Mouse (Mus musculus) liver, adult 2 months (tissue): ENCODE results near the gene Cyfip1. TPM values are rescaled to one million over a fixed set of nuclear protein-coding genes. Genes with fewer than 3 reads are reported as not detected.

Experiments used
- DNase-seq: peaks from one replicate; pipeline ENCODE4 v3.0.0-alpha.2; 2011; ENCODE audit warnings: low read depth, low spot score; ENCODE audit errors: extremely low read depth
- H3K27ac ChIP-seq: fragments of 200-500 bp; replicated peaks from 2 replicates; pipeline ENCODE4 v1.5.1; 2012; ENCODE audit warnings: low read depth, mild to moderate bottlenecking, control low read depth, inconsistent platforms, low read length; ENCODE audit not compliant: insufficient read depth
- H3K27me3 ChIP-seq: fragments of 200-500 bp; 2 replicates; pipeline ENCODE4 v1.6.1; 2012; ENCODE audit warnings: mild to moderate bottlenecking, moderate library complexity, low read length, inconsistent platforms; ENCODE audit not compliant: control insufficient read depth, insufficient read depth
- H3K36me3 ChIP-seq: fragments of 200-500 bp; 2 replicates; pipeline ENCODE4 v1.6.1; 2012; ENCODE audit warnings: low read length, inconsistent platforms; ENCODE audit not compliant: control insufficient read depth, insufficient read depth
- H3K4me1 ChIP-seq: fragments of 200-500 bp; 2 replicates; pipeline ENCODE4 v1.6.1; 2011; ENCODE audit warnings: low read length; ENCODE audit not compliant: control insufficient read depth, insufficient read depth
- H3K4me3 ChIP-seq: fragments of 200-500 bp; 2 replicates; pipeline ENCODE4 v1.5.1; 2011; ENCODE audit warnings: low read depth, mild to moderate bottlenecking, control low read depth, low read length, moderate library complexity; ENCODE audit not compliant: insufficient read depth
- H3K79me2 ChIP-seq: fragments of 200-500 bp; 2 replicates; pipeline ENCODE4 v1.6.1; 2012; ENCODE audit warnings: inconsistent platforms, mild to moderate bottlenecking, low read length, moderate library complexity; ENCODE audit not compliant: control insufficient read depth, insufficient read depth
- H3K9ac ChIP-seq: fragments of 200-500 bp; 2 replicates; pipeline ENCODE4 v1.6.1; 2012; ENCODE audit warnings: low read depth, mild to moderate bottlenecking, control low read depth, inconsistent platforms, low read length
- CTCF ChIP-seq: fragments of 200-500 bp; IDR thresholded peaks from 2 replicates; pipeline ENCODE4 v1.5.1; 2011; ENCODE audit warnings: low read depth, low read length, control low read depth
- POLR2A ChIP-seq: fragments of 200-500 bp; IDR thresholded peaks from 2 replicates; pipeline ENCODE4 v1.6.1; 2011; ENCODE audit warnings: low read length, control low read depth; ENCODE audit not compliant: insufficient read depth; ENCODE audit errors: extremely low read depth
- WGBS: fragments of 180-500 bp; shearing (Covaris S2); methylation state at CpG from one replicate; pipeline ENCODE4 v1.1.7; 2018; 5-methylcytosine and 5-hydroxymethylcytosine counted together
- polyA plus RNA-seq: library from polyadenylated mRNA; depleted of rRNA; stranded (reverse); fragments of >200 nt; gene quantifications from 2 replicates; pipeline ENCODE4 v1.2.3, GENCODE M21; 2012
- total RNA-seq: library from RNA; depleted of rRNA; stranded (reverse); fragments of >200 nt; gene quantifications from 2 replicates; pipeline ENCODE4 v1.2.3, GENCODE M21; 2014

The Cyfip1 gene
- total and polyA plus RNA-seq, 2 experiments = 17.3 to 45.0 TPM

- no peak for DNase-seq
- 92% methylated on average over 9 of the region's 9 CpGs for whole genome bisulfite sequencing
- peaks cover 56% of the 10 kb centered on the region for H3K36me3 ChIP-seq
Measured at GRCm38 (mm10) chr7:55880882-55881281, 39.3 kb downstream of the Cyfip1 start.

GRCm38 (mm10) chr7:55888603-55889002, 47.1 kb downstream of the Cyfip1 start:
- TF ChIP-seq CTCF (no peak), POLR2A (no peak)
- no peak for DNase-seq
- Histone ChIP-seq H3K4me3 (no peak overlapping the region), H3K79me2 (no peaks in the 10 kb centered on the region), H3K9ac (no peak overlapping the region), H3K4me1 (no peaks in the 10 kb centered on the region), H3K27me3 (no peaks in the 10 kb centered on the region), H3K27ac (no peak overlapping the region), H3K36me3 (peaks cover 35% of the 10 kb centered on the region)
- 89% methylated on average over 4 of the region's 4 CpGs for WGBS

More at GRCm38 (mm10) chr7:55880882-55881281, 39.3 kb downstream of the Cyfip1 start:
- no peak overlapping the region for H3K9ac ChIP-seq
- no peaks in the 10 kb centered on the region for H3K79me2 ChIP-seq
- no peaks in the 10 kb centered on the region for H3K4me1 ChIP-seq
- no peak overlapping the region for H3K4me3 ChIP-seq
- no peaks in the 10 kb centered on the region for H3K27me3 ChIP-seq
- no peak for TF ChIP-seq POLR2A
- no peak for TF ChIP-seq CTCF
- H3K27ac ChIP-seq = no peak overlapping the region

- Histone ChIP-seq H3K27ac (no peak overlapping the region), H3K4me1 (no peaks in the 10 kb centered on the region), H3K4me3 (no peak overlapping the region), H3K36me3 (peaks cover 31% of the 10 kb centered on the region), H3K79me2 (no peaks in the 10 kb centered on the region), H3K27me3 (no peaks in the 10 kb centered on the region), H3K9ac (no peak overlapping the region)
- TF ChIP-seq CTCF (no peak), POLR2A (no peak)
- 94% methylated on average over 4 of the region's 4 CpGs for WGBS
- no peak for DNase-seq
Measured at GRCm38 (mm10) chr7:55889996-55890395, 48.5 kb downstream of the Cyfip1 start.

- no peaks in the 10 kb centered on the region for H3K4me1 ChIP-seq
Measured at GRCm38 (mm10) chr7:55890731-55891130, 49.2 kb downstream of the Cyfip1 start.

GRCm38 (mm10) chr7:55891797-55892196, 50.3 kb downstream of the Cyfip1 start:
- no peak overlapping the region for H3K9ac ChIP-seq
- H3K4me1 ChIP-seq = no peaks in the 10 kb centered on the region
- H3K27me3 ChIP-seq = no peaks in the 10 kb centered on the region
- 93% methylated on average over 11 of the region's 11 CpGs for whole genome bisulfite sequencing
- peaks cover 30% of the 10 kb centered on the region; the same call in 1 of the 2 replicates for H3K36me3 ChIP-seq
- no peak for TF ChIP-seq CTCF
- TF ChIP-seq POLR2A = no peak
- no peak overlapping the region for H3K27ac ChIP-seq
- H3K4me3 ChIP-seq = no peak overlapping the region
- DNase-seq = no peak
- H3K79me2 ChIP-seq = no peaks in the 10 kb centered on the region

More at GRCm38 (mm10) chr7:55890731-55891130, 49.2 kb downstream of the Cyfip1 start:
- no peaks in the 10 kb centered on the region for H3K79me2 ChIP-seq
- H3K27ac ChIP-seq = no peak overlapping the region
- peaks cover 27% of the 10 kb centered on the region for H3K36me3 ChIP-seq
- no peak overlapping the region for H3K4me3 ChIP-seq
- H3K9ac ChIP-seq = no peak overlapping the region
- DNase-seq = no peak
- TF ChIP-seq POLR2A = no peak
- no peak for TF ChIP-seq CTCF
- no peaks in the 10 kb centered on the region for H3K27me3 ChIP-seq

GRCm38 (mm10) chr7:55903766-55904165, 62.2 kb downstream of the Cyfip1 start:
- no peak overlapping the region for H3K9ac ChIP-seq
- H3K4me3 ChIP-seq = no peak overlapping the region
- TF ChIP-seq CTCF (no peak), POLR2A (no peak)
- H3K36me3 ChIP-seq = peaks cover 55% of the 10 kb centered on the region
- no peak for DNase-seq
- no peaks in the 10 kb centered on the region for H3K4me1 ChIP-seq
- H3K27me3 ChIP-seq = no peaks in the 10 kb centered on the region
- 85% methylated on average over 5 of the region's 5 CpGs for WGBS
- no peaks in the 10 kb centered on the region for H3K79me2 ChIP-seq
- H3K27ac ChIP-seq = no peak overlapping the region
